Mouse (Mus musculus) heart, adult 2 months (tissue): ENCODE measurements around the gene Gdap2. TPM values are rescaled to one million over a fixed set of nuclear protein-coding genes. Genes with fewer than 3 reads are reported as not detected.

Source experiments
- DNase-seq, 2 experiments: peaks; one replicate each; pipeline ENCODE4 v3.0.0; 2021
- H3K27ac ChIP-seq: fragments of 200-600 bp; 2 replicates; pipeline ENCODE4 v1.8.1; 2022
- H3K27me3 ChIP-seq: fragments of 200-500 bp; 2 replicates; pipeline ENCODE4 v1.6.1; 2012; ENCODE audit warnings: mild to moderate bottlenecking, low read length, inconsistent platforms, mixed read lengths; ENCODE audit not compliant: control insufficient read depth, insufficient read depth
- H3K36me3 ChIP-seq: fragments of 200-500 bp; 2 replicates; pipeline ENCODE4 v1.6.1; 2012; ENCODE audit warnings: low read length, inconsistent platforms; ENCODE audit not compliant: control insufficient read depth, insufficient read depth
- H3K4me1 ChIP-seq: fragments of 200-500 bp; 2 replicates; pipeline ENCODE4 v1.6.1; 2011; ENCODE audit warnings: low read length; ENCODE audit not compliant: control insufficient read depth, insufficient read depth
- H3K4me3 ChIP-seq: fragments of 200-600 bp; 2 replicates; pipeline ENCODE4 v1.8.1; 2022
- H3K79me2 ChIP-seq: fragments of 200-500 bp; replicated peaks from 2 replicates; pipeline ENCODE4 v1.6.1; 2012; ENCODE audit warnings: mild to moderate bottlenecking, inconsistent platforms, low read length, moderate library complexity, mixed read lengths; ENCODE audit not compliant: control insufficient read depth, insufficient read depth
- H3K9ac ChIP-seq: fragments of 200-500 bp; 2 replicates; pipeline ENCODE4 v1.6.1; 2012; ENCODE audit warnings: low read depth, mild to moderate bottlenecking, control low read depth, inconsistent platforms, low read length, mixed read lengths
- CTCF ChIP-seq: fragments of 200-600 bp; IDR thresholded peaks from 2 replicates; pipeline ENCODE4 v1.8.1; 2022; ENCODE audit warnings: antibody characterized with exemption, mild to moderate bottlenecking, moderate library complexity
- EP300 ChIP-seq: fragments of 200-500 bp; IDR thresholded peaks from 2 replicates; pipeline ENCODE4 v1.6.1; 2011; ENCODE audit warnings: low read depth, low read length, control low read depth; ENCODE audit not compliant: insufficient read depth
- POLR2A ChIP-seq: fragments of 200-500 bp; IDR thresholded peaks from 2 replicates; pipeline ENCODE4 v1.6.1; 2011; ENCODE audit warnings: mild to moderate bottlenecking, low read depth, low read length, control low read depth; ENCODE audit not compliant: insufficient read depth
- WGBS: fragments of 180-500 bp; shearing (Covaris S2); methylation state at CpG from one replicate; pipeline ENCODE4 v1.1.7; 2018; 5-methylcytosine and 5-hydroxymethylcytosine counted together
- intact Hi-C: fragments of 180-260 bp; cut with DNase I; formaldehyde crosslinking; loops from one replicate; pipeline ENCODE4 v1.15.1; 2025
- polyA plus RNA-seq: library from polyadenylated mRNA; depleted of rRNA; stranded (reverse); fragments of >200 nt; gene quantifications from 2 replicates; pipeline ENCODE4 v1.2.3, GENCODE M21; 2012; rRNA removed
- total RNA-seq, 2 experiments: library from RNA; stranded (reverse); gene quantifications; 2 replicates each; pipeline ENCODE4 v1.2.3; 2021

The Gdap2 gene
- total and polyA plus RNA-seq, 3 experiments, result 8.5 to 9.8 (median 9.1) TPM

DNA sequence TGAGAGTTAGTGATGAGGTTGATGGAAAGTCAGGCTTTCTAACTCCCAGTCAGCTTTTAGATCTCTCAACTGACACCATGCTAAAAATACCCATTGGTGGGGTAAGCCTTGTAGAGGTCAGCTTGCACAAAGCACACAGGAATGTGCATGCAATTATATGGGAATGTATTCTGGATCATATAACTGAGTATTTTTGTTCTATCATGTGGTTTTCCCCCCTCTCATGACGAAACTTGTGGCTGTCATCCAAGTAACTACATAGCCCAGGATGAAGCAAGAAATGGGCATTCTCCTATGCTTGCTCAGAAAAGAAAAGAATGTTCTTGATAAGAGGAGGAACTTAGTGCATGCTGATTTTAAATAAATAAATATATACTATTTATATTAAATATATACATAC lies 65.3 kb downstream of the Gdap2 start:
- Histone ChIP-seq H3K79me2 (no peaks in the 10 kb centered on the region), H3K36me3 (no peaks in the 10 kb centered on the region), H3K27ac (no peak overlapping the region), H3K27me3 (no peaks in the 10 kb centered on the region; the same call in 1 of the 2 replicates), H3K9ac (no peak overlapping the region), H3K4me3 (no peak overlapping the region), H3K4me1 (no peaks in the 10 kb centered on the region)
- no peak for DNase-seq
- intact Hi-C loops, result no loop called here
- TF ChIP-seq POLR2A, result no peak
- TF ChIP-seq EP300, result no peak
- TF ChIP-seq CTCF, result no peak
- 24% methylated on average over 1 of the region's 1 CpGs for WGBS

DNA sequence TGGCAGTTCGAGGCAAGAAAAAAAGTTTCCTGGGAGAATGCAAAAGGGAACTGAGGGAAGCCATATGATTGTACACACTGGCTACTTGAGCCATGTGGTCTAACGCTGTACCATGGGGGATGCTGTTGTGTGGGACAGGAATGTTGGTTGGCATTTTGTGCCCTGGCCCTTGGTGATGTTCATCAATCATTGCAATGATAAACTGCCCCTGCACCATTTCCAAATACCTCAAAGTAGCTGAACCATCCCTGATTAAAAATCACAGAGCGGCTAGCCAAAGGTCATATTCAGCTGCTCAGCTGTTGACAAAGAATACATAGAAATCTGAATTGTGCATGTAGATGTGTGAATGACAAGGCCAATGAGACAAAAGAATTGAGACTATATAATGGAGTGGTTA lies 66.8 kb downstream of the Gdap2 start:
- Histone ChIP-seq H3K4me1 (no peaks in the 10 kb centered on the region), H3K4me3 (no peak overlapping the region), H3K9ac (no peak overlapping the region), H3K27ac (no peak overlapping the region), H3K27me3 (no peaks in the 10 kb centered on the region), H3K79me2 (no peaks in the 10 kb centered on the region), H3K36me3 (no peaks in the 10 kb centered on the region)
- WGBS, result 80% methylated on average over 3 of the region's 3 CpGs
- TF ChIP-seq POLR2A (no peak), CTCF (no peak), EP300 (no peak)
- DNase-seq, result no peak
- intact Hi-C loops, result no loop called here

DNA sequence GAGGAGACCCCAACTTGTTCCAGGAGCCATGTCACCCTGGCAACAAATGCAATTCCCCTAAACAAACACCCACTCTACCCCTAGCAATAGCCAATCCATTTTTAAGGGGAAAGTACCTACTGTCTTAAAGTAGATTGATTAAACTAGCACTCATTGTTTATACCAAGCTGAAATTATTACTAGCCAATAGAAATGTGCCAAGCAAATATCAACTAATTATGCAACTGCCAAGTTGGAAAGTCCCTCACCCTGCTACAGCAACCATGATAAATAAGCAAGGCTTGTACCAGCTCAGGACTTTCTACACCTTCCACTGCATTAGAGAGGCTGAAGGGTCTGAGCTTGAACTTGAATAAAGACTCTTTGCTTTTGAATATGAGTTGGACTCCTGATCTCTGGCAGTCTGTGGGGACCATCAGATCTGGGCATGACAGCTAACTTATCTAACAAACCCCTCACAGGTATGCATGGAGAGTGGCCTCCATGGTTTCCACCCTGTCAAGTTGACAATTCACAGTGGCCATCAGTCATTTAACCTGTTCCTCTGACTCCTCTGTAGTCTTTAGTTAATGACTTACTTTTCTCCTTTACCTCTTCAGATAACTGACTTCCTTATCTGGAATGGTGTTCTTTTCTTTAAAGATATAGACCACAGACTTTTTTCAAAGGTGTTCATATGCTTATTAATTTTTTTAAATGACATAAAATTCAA lies 74.7 kb downstream of the Gdap2 start:
- Histone ChIP-seq H3K27ac (no peak overlapping the region), H3K36me3 (no peaks in the 10 kb centered on the region), H3K27me3 (no peaks in the 10 kb centered on the region), H3K79me2 (no peaks in the 10 kb centered on the region), H3K9ac (no peak overlapping the region), H3K4me3 (no peak overlapping the region), H3K4me1 (no peaks in the 10 kb centered on the region)
- intact Hi-C loops, result no loop called here
- TF ChIP-seq POLR2A (no peak), EP300 (no peak), CTCF (no peak)
- DNase-seq, result no peak

DNA sequence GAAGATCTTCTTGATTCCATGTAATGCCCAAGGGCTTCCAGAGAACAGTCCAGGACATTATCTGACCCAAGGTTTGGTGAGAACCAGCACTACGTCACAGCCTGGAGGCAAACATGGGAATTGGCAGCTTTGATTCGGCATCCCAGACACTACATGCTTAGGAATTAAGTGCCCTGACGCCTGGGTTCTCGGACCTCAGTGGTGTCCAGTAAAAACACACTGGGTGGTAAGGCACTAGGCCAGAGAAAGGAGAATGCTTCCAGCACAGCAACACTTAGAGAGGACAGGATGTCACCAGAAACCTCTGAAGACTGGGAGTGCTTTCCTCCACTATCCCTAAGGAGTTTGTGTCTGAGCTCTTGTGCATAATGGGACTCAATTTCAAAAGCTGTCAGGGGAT lies 80.0 kb downstream of the Gdap2 start:
- Histone ChIP-seq H3K79me2 (no peaks in the 10 kb centered on the region), H3K9ac (no peak overlapping the region), H3K4me3 (no peak overlapping the region), H3K27ac (no peak overlapping the region), H3K27me3 (no peaks in the 10 kb centered on the region), H3K36me3 (no peaks in the 10 kb centered on the region), H3K4me1 (no peaks in the 10 kb centered on the region)
- 69% methylated on average over 4 of the region's 4 CpGs for WGBS
- TF ChIP-seq EP300 (no peak), CTCF (no peak), POLR2A (no peak)
- intact Hi-C loops, result no loop called here
- no peak for DNase-seq

DNA sequence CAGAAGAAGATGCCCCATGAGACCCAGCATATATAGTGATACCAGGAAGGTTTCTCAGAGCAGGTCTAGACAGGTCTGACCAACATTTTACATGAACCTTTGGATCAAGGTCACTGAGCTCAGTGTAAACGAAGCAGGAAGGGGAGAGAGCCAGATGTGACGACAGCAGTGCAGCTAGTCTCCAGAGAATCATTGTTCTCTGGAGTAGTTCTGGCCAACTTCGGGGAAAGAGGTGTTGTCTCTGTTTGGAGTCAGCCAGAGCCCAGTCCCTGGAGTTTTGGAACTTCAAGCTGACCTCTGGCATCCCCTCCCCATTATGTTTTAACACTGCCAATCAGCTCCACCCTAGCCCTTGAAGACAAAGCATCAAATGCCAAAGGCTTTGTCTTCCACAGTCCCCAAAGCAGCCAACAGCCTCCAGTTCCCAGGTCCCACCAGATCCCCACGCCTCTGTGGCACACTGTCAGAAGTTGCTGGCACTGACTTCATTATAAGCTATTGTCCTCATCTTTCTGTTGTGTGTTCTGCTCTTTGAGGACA lies 84.2 kb downstream of the Gdap2 start:
- intact Hi-C loops, result no loop called here
- 23% methylated on average over 4 of the region's 4 CpGs for WGBS
- TF ChIP-seq EP300 (no peak), CTCF (no peak), POLR2A (no peak)
- H3K4me1 ChIP-seq, result no peaks in the 10 kb centered on the region
- no peak overlapping the region for H3K9ac ChIP-seq
- DNase-seq, result peak in 1 of 2 experiments; percentile 16
- no peaks in the 10 kb centered on the region for H3K27me3 ChIP-seq
- H3K36me3 ChIP-seq, result no peaks in the 10 kb centered on the region
- no peak overlapping the region for H3K4me3 ChIP-seq
- H3K27ac ChIP-seq, result no peak overlapping the region
- H3K79me2 ChIP-seq, result no peaks in the 10 kb centered on the region

Other genes with a start within 250 kb of the Gdap2 start
- 10 to 100 TPM; 10.2 to 11.6 TPM for gene Wdr3, start within 50 bp of the Gdap2 start, total RNA-seq
- 9.2 and 13.3 TPM in 2 replicates for gene Wdr3, start within 50 bp of the Gdap2 start, polyA plus RNA-seq